Mouse (Mus musculus): ENCODE results near the gene Tax1bp3.

Gene Tax1bp3

DNA sequence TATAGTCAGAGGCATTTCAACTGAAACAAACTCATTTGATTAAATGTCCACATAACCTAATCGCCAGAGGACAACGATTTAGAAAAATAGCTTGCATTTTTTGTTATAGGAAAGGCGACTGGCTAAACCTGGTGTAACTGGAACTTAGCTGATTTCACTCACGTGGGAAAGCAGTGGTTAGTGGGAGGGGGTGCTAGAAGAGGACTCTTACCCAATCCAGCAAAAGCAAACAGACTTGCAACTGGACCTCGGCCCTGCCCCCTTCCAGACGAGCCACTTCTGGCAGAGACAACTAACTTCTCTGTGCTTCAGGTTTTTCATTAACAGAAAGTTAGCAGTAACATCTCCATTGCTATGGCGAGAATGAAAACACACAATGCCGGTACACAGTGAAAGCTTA, 1.3 kb upstream of the Tax1bp3 start:
- in situ Hi-C loops (cut with MseI, MboI): no loop called here

DNA sequence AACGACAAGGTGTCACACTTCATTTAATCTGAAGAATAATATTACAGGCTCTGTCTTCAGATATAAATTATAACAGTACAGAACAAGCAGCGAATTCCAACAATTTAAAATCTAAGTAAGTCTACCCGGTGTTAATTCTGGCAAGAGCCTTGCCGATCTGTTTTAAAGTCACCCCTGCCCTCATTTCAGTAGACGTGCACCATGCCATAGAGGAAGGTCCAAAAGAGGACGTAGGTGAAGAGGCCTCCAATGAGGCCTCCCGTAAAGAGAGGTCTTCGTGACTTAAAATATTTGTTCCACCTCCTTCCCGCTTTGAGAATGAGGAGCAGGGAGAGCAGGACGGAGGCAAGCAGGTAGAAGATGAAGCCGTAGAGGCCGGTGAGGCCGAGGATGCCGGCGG, 697 bp upstream of the Tax1bp3 start:
- in situ Hi-C loops (cut with MseI, MboI): no loop called here

DNA sequence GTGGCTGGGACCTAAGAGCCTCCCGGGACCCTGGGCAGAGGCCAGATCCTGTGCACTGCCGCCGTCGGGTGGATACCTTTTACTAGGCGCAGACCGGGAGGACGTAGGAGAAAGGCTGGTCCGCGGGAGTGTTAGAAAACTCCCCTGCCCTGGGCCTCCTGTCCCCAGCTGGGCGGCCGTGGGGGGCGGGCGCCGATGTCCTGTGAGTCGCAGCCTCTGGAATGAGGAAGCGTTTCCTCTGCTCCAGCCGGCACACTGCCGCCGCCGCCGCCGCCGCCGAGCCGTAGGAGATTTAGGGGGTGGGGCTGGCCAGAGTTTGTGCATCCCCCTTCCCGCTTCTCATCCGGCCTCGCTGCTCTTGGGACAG, 609 bp downstream of the Tax1bp3 start:
- in situ Hi-C loops (cut with MseI, MboI): no loop called here

DNA sequence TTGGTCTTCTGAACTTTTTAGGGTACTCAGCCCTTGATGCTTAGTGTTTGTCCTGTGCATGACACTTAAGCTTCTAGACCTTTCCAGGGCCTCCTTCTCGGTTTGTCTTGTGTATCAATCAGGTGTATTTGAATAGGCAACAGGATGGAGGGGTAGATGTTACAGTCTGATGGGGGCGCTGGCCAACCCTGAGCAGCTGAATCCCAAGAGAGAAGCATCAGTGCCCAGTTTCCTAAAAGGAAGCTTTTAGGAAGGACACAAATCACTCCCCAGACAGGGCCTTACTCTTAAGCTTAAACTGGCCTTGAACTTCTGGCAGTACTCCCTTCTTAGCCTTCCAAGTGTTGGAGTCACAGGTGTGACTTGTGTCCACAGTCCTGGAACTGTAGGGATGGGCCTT, 1.0 kb downstream of the Tax1bp3 start:
- in situ Hi-C loops (cut with MseI, MboI): no loop called here

DNA sequence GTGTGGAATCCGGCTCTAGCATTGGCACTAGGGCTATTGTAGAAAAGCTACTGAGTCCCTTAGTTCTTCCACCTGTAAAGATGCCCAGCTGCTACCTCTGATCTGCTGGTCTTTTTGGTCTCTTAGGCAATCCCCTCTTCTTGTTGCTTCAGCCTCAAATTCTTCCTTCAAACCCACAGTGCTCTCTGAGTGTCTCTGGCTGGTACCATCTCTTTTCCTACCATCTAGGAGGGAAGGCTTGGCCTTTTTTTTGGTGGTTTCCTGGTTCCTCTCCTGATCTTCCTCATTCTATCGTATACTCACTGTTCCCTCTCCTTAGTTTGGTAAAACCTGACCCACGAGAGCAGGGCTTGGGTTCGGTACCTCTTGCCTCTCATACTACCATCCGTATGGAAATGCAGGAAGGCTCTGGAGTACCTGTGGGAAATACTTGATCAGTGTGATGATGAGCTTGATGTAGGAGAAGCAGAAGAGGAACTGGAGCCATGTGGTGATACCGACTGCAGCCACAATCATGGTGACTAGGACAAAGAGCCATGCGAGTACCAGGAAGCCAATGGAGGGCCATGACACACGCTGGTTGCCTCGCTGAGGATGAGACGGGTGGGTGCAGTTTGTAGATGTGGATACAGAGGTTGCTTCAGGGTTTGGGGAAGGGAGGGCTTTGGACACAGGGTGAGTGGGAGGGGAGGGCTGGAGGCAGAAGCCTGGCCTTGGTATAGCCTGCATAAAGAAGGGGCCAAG, 9.2 kb downstream of the Tax1bp3 start:
- in situ Hi-C loops (cut with MseI, MboI): no loop called here

DNA sequence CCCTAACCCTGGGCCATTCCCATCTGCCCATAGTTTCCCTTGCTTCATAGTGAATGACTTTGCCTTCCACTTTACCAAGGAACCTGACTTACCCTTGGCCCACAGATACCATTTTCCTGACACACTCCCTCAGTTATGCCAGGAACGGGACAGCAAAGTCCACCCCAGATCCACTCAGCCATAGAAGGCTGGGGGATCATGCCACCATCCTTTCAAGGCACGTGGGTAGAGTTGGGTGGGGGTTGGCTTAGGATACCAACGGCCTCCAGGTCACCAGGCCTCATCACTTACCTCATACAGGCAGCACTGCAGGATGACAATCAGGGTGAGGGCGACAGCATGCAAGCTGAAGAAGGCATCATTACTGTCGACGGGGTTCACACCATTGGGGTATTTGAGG, 10.3 kb downstream of the Tax1bp3 start:
- in situ Hi-C loops (cut with MseI, MboI): no loop called here

DNA sequence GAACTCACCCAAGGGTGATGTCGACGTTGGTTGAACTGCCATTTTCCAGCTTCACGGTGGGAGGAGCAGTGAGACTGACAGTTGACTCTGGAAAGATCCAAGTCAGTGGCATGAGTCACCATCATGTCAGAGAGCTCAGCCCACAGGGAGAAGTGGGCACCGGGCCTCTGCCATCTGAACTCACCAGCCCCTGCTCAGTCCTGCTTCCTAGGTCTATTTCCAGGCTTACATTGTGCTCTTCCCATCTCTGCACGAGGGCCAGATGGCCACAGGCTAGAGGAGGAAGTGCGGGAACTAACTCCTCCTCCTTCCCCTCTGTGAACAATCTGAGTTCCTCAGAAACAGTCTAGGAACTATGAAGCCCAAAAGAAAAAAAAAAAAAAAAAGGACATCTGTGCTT, 16.2 kb downstream of the Tax1bp3 start:
- in situ Hi-C loops (cut with MseI, MboI): no loop called here

DNA sequence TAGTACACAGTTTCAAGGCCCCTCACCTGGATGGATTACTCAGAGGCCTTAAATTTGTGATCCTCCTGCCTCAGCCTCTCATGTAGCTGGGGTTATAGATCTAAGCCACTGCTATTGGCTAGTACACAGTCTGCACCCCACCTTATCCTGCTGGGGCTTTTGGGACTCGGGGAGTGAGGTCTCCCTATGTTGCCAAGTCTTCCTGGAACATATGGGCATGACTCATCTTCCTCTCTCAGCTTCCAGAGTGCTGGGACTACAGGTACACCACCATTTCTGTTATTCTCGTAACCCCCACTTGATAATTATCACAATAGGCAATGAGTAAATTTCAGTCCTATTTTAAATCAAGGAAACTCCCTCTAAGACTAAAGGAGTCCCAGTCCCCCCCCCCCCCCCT, 17.6 kb downstream of the Tax1bp3 start:
- in situ Hi-C loops (cut with MseI, MboI): no loop called here

DNA sequence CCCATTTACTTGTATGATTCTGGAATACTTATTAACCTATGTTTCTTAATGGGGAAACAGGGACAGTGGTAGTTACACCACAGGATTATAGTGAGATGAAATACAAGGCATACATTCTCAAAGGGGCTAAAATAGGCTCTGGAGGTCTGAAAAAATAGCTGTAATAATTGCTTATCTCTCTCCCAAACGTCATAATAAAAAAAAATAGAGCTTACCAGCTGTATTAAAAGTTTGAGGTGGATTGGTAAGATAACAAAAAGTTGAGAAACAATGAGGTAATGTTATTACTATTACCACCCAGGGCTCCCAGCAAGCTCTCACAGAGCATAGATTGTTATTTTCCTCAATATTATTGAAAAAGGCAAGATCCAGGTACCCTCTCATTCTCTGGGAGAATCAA, 21.3 kb downstream of the Tax1bp3 start:
- in situ Hi-C loops (cut with MseI, MboI): no loop called here

DNA sequence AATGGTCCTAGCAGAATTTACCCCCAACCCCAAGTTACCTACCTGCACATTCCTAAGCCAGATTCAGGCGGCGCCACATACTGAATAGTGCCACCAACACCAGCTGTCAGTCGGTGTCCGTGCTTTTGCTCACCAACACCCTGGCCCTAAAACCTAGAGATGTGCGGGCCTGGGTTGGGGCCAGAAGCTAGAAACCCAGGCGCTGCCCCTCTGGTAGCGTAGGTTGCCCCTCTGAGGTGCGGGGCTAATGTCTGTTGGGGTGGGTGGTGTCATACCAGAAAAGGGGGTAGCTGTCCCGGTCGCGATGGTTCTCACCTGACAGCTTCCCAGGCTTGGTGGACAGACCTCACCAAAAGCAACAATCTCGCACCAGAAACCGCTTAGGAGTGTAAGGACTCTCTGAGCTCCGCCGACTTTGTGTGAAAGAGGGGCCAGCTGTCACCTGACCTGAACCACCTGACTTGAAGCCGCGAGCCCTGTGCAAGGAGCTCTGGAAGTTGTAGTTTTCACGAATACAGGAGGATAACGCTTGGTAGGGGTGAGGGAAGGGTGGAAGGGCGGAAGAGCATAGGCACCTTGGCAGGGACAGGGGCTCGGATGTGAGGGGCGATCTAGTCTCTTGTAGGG, 21.8 kb downstream of the Tax1bp3 start, which contains the start of gene Ctns:
Gene Ctns (minus strand): TSS at position 440 of the 627 bp plus-strand sequence.
- in situ Hi-C loops (cut with MseI, MboI): no loop called here

DNA sequence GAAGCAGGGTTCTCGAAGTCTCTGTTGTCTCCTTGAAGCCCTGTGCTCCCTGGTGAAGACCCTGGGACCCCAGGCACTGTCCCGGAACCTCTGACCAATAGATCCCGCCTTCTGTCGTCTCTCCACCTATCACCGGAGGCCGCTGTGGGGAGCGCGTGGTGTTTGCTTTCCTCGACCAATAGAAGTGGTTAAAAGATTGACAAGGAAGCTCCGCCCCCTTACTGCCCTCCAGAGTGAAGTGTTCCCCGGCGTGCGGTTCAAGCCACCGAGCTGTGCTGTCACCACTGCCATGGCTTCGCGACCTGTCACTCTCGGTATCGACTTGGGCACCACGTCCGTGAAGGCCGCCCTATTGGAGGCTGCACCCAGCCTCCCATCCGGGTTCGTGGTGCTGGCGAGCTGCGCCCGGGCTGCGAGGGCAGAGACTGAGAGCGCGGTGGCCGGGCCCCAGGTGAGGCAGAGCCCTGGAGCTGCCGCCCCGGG, 22.4 kb downstream of the Tax1bp3 start, which contains the start of gene Shpk:
Gene Shpk (plus strand): TSS at position 231 of the 483 bp plus-strand sequence.
- in situ Hi-C loops (cut with MseI, MboI): no loop called here

DNA sequence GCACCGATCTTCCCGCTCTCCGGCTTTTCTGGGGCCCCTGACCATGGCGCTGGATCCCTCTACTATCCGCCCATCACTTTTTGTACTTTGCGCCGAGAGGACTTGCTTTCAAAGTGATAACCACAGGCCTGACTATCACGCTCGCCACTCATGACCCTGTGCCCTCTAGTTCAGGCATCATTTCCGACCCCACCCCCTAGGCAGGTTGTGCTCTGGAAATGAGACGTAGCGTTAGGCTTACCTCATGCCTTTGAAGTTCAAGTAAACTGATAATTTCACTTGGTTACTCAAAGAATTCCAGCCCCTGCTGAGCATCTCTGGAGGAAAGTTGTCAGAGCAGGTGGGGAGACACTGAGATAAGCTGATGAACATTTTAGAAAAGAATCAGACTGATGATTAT, 23.0 kb downstream of the Tax1bp3 start:
- in situ Hi-C loops (cut with MseI, MboI): no loop called here

DNA sequence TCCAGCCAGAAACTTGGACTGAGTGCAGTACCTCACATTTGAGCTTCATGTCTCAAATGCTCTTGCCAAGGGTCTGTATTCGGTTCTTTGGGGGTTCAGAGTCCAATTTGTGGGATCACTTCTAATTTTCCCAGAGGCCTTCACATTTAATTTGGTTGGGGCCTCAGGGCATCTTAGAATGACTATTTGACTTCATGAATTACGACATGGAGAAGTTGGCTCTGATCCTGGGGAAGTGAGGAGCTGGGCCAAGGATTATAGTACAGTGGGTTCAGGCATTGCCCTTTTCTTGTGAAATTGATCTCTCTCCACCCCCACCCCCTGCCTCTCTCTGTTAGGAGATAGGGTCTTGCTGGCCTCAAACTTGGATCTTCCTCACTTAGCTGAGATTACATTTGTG, 24.1 kb downstream of the Tax1bp3 start:
- in situ Hi-C loops (cut with MseI, MboI): no loop called here

DNA sequence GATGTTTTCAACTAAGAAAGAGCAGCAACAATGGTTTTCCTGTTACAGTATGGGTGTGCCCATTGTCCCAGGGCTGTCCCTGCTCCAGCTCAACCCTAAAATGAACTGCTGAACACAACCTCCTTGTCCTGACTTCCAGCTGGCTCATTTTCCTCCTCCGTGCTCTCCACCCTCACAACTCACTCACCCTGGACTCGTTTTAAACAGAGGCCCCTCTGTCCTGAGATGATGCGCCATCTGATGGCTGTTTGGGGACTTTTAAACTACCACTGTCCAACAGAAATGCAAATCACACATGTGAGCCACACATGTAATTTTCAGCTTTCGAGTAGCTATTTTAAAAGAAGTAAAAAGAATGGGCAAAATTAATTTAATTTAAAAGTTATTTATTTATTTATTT, 24.7 kb downstream of the Tax1bp3 start:
- in situ Hi-C loops (cut with MseI, MboI): no loop called here

DNA sequence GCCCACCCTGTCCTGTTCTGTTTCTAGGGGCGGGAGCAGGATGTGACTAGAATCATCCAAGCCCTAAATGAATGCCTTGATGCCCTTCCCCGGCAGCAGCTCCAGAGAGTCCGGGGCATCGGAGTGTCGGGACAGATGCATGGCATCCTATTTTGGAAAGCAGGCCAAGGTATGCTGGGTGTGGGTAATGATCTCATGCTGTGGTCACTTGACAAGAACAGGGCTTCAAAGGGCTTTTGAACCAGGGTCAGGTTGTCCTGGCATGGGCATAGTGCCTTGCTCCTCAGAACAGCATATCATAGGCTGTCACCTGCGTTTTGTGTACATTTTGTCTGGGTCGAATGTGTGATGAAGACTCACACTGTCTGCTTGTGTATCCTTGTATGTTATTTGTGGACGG, 27.0 kb downstream of the Tax1bp3 start:
- in situ Hi-C loops (cut with MseI, MboI): no loop called here

DNA sequence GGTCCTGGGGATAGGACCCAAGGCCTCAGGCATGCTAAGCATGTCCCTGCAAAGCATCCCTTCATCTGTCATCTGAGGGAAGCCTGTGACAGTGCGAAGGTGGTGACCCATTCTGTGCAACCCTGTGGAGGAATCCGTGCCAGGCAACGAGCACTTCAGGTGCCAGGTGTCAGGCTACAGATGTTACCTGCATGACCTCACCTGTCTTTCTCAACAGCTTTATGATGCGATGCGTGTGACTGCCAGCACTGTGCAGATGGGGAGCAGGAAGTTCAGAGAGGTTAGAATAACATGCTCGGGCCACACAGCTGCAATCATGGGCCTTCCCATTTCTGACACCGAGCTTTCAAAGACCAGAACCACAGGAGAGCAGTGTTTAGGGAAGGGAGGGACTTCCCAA, 28.3 kb downstream of the Tax1bp3 start:
- in situ Hi-C loops (cut with MseI, MboI): no loop called here

DNA sequence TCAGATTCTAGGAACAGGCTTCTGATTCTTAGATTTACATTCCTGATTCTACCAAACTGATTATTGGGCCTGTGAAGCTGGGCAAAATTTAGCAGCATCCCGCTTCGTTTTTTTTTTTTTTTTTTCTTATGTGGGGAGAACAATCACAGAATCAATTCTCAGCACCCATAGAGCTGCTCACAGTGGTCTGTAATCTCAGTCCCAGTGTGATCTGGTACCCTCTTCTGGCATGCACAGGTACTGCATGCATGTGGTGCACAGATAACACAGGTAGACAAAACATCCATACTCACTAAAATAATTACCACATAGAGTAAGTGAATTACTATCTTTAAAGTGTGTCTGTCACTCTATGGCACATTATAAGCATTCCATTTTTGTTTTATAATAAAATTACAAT, 30.7 kb downstream of the Tax1bp3 start:
- in situ Hi-C loops (cut with MseI, MboI): no loop called here

DNA sequence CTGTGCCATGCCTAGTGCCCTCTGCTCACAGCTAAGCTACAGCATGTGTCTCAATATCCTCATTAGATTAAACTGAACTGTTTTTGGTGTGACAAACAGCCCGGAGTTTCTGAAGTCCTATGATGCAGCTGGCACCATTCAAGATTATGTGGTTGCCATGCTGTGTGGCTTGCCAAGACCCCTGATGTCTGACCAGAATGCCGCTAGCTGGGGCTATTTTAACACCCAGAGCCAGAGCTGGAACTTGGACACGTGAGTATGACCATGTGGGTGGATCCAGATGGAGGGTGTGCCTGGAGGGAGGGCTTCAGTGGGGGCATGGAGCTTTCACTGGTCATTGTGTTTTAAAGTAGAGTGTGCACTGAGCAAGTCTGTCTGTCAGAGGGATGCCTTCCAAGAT, 37.1 kb downstream of the Tax1bp3 start:
- in situ Hi-C loops (cut with MseI, MboI): no loop called here

DNA sequence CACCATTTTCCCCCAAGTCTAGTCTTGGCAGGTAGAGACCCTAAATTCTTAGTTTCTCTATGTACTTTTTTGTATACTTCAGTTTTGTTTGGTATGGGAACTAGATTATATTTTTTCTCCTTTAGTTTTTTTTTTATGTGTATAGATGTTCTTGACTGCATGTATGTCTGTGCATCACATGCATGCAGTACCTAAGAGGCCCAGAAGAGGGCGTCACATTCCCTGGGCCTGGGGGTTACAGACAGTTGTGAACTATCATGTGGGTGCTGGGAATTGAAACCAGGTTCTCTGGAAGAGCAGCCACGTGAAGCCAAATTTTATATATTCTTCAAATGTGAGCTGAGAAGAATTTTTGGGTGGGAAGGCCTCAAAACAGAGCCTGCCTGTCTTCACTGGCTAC, 42.8 kb downstream of the Tax1bp3 start:
- in situ Hi-C loops (cut with MseI, MboI): no loop called here

DNA sequence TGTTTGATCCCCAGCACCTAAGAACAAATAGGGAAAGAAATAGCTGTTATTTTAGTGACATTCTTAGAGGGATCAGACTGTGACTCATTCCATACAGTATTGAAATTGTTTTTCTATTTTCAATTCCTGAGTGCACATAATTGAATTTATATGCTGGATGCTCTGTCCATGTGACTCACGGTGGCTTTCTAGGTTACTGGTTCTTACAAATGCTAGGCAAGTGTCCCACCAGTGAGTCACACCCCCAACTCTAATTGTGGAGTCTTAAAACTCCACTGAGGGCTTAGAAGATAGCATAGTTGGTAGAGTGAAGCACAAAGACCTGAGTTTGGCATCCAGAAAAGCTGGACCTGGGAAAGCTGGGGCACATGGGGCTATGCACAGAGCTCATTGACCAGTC, 43.8 kb downstream of the Tax1bp3 start:
- in situ Hi-C loops (cut with MseI, MboI): no loop called here

DNA sequence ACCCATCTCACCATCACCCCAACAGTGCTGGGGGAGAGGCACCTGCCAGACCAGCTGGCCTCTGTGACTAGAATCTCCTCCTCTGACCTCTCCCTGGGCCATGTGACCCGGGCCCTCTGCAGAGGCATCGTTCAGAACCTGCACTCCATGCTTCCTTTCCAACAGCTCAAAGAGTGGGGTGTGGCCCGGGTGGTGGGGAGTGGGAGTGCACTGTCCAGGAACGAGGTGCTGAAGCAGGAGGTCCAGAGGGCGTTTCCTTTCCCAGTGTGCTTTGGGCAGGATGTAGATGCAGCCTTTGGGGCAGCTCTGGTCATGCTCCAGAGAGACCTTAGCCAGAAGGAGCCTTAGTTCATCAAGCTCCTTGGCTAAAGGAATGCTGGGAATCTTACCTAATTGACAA, 46.0 kb downstream of the Tax1bp3 start:
- in situ Hi-C loops (cut with MseI, MboI): no loop called here

DNA sequence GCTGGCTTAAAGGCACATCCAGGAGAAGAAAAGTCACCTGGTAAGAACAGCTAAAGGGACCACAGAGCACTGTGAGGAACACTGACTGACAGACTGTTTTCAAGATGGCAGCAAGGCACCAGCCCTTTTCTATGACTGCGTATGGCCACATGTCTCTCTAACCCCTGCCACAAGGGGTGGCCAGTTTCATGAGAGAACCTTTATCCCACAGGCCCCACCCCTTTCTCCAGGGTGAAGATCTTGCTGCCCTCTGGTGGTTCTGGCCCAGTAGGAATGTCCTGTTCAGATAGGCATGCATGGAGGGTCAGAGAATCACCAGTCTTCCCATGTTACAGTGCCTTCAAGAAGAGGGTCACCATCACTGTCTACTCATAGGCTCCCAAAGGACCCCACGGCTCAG, 47.1 kb downstream of the Tax1bp3 start:
- in situ Hi-C loops (cut with MseI, MboI): no loop called here

DNA sequence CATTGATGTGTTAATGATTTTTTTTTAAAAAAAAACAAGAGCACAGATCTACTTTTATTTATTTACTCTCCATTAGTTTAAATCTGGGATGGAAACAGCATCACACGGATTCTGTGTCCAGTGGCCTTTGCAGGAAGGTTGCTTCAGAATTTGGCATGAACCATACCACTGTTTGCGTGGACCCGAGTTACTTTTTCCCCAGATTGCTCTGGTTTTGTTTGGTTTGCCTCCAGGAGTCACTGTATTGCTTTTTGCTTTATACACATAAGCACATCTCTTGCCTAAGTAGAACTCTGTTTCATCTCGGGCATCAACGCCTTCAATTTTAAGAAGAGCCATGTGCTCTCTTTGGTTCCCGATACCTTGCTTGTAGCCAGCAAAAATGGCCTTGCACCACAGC, 49.0 kb downstream of the Tax1bp3 start:
- in situ Hi-C loops (cut with MseI, MboI): no loop called here

DNA sequence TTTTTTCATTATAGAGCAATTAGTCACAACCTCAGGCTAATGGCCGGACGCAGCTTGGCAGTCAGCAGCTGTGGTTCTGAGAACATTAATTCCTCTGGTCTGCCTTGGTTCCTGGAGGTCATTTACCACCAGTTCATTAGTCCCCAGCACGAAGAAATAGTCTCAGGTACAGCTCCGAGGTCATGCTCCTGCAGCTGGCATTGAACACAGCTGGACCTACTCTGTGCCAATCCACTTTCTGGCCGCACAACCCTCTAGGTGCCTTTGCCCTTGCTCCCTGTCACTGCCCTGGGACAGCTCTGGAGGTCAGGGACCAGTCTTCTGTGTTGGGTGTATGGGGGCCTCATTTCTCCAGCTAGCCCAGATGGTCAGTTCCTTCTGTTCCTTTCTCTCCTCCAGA, 52.0 kb downstream of the Tax1bp3 start:
- in situ Hi-C loops (cut with MseI, MboI): no loop called here
